Mouse (Mus musculus) left cerebral cortex, postnatal 10 days (tissue): ENCODE data around the gene Tcfl5. TPM values are rescaled to one million over a fixed set of nuclear protein-coding genes. Genes with fewer than 3 reads are reported as not detected.
A peak's percentile ranks its signal among the peaks of the same experiment; 100 is the strongest.

ENCODE experiments used
- DNase-seq, 2 experiments: peaks; one replicate each; pipeline ENCODE4 v3.0.0; 2021 to 2022; ENCODE audit warnings: low spot score in 2 of 2, mixed read lengths in 1 of 2; ENCODE audit errors: extremely low spot score in 1 of 2
- intact Hi-C: fragments of 180-260 bp; cut with DNase I; formaldehyde crosslinking; loops from one replicate; pipeline ENCODE4 v1.15.1; 2025
- total RNA-seq, 2 experiments: library from RNA; stranded (reverse); gene quantifications; 2 replicates each; pipeline ENCODE4 v1.2.3; 2021

Gene Tcfl5
- total RNA-seq: 1 to 10 TPM; 4.1 to 5.6 TPM

DNA sequence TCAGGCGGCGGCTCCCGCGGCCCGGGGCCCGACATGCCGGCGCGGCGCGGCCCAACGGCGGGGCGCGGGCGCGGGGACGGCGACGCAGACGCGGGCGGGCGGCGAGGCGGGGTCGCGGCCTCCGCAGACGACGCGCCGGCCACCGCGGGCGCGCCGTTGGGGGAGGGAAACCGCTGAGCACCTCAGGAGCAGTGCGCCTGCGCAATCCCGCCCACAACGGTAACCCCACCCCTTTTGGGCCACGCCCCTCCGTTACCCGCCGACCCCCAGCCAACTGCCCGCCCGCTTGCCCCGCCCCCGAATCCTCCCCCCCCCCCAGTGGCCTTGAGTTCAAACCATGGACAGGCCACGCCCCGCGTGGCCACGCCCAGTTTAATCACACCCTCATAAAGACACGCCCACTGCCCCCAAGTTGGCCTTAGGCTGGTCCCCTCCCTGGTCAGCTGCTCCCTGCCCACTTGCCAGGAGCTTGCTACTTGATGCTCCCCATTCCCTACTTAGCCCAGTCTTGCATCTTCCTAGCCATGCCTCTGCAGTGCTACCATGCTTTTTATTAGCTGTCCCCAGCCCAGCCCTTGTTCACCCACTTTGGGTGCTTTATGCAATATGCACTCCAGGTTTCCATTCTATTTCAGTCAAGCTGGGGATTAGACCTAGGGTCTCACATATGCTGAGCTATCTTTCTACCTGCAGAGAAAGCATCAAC is at the start of gene Tcfl5:
TSS of gene Tcfl5 (minus strand) at position 154 of the 706 bp plus-strand sequence.
- DNase-seq: no peak
- intact Hi-C loops: no loop called here

DNA sequence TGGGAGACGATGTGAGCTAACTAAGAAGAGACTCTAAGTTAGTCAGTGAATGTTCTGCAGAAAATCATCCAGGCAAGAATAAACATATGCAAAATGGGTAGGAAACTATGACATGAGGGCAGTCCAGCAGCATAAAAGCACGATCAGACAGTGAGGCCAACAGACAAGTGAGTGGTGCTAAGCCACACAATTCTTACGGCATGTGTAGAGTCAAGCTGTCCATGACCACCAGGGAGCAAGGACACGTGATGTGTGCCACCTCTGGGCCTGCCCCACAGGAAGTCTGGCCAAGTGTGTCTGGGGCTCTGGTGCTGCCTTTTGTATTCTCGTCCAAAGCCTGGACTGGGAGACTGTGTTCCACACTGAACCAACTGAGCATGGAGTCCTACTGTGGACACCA is 47.3 kb upstream of the Tcfl5 start:
- intact Hi-C loops: no loop called here
- no peak for DNase-seq

- intact Hi-C loops: no loop called here
- no peak for DNase-seq
These were observed 41.5 kb upstream of the Tcfl5 start for GRCm38 (mm10) chr2:180684031-180684430.

- intact Hi-C loops: no loop called here
- no peak for DNase-seq
These were observed 41.0 kb upstream of the Tcfl5 start for GRCm38 (mm10) chr2:180683524-180683923.

- intact Hi-C loops: no loop called here
- DNase-seq: peak in 1 of 2 experiments; percentile 6
These were observed 38.7 kb upstream of the Tcfl5 start for GRCm38 (mm10) chr2:180681225-180681624.

DNA sequence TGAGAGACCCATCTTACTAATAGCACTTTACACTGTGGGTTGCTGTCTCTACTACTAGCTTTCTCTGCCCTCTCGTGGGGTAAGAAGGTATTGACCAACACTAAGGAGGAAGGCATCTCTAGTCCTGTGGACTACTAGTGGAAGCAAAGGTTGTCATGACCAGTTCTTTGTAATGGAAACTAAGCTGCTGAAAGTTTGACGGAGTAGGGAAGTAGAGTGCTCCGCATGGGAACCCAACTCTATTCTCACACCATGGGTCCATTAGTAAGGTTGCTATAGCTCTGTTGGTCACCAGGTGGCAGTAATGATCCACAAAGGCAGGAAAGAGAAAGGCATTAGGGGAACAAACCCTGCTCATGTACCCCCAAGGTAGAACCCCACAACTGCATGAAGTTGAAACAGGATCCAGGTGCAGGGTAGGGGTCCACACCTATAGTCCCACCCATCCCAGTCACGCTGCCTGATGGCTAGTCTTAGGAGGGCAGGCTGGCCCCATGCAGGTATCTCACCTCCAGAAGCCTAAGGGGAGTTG is 36.2 kb upstream of the Tcfl5 start:
- intact Hi-C loops: no loop called here
- peak; percentile 60 to 69 for DNase-seq

DNA sequence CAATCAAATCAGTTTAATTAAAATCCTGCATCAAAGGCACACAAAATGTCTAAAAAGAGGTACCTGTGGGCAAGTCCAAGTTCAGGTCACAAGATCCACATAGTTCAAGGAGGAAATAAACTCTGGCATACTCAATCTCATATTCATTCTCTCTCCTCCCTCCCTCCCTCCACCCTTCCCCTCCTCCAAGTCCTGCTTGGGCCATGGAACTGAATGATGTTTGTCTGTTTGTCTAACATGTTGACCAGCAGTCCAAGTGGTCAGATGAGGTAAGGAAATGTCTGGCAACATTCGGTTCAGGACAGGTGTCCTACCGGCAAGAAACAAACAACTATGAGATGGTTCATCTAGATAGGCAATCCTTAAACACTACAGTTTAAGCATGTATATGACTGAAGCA is 34.2 kb upstream of the Tcfl5 start:
- intact Hi-C loops: no loop called here
- no peak for DNase-seq

DNA sequence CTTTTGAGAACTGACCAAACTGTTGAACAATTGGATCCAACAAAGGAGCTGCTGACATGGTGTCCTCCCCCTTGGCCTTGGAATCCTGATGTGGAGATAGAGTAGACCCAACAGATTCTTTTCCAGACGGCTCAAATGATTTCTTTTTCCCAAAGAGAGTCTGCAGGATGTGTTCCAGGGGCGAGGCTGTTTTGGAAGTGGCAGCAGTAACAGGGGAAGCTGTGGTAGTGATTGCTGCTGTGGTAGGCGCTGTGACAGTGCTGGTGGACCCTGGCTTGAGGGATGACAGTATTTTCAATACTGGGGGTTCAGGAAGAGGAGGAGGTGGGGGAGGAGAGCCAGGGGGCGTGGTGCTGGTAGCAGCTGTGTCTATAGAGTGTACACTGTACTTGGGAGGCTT is 19.5 kb upstream of the Tcfl5 start:
- intact Hi-C loops: loop anchor here (5.0 kb wide), 1 partner anchor 70 kb away; no protein-coding TSS in a partner anchor
- no peak for DNase-seq

- no peak for DNase-seq
- intact Hi-C loops: loop anchor here (5.0 kb wide), 1 partner anchor 68 kb away; no protein-coding TSS in a partner anchor
These were observed 18.0 kb upstream of the Tcfl5 start for GRCm38 (mm10) chr2:180660521-180660920.

DNA sequence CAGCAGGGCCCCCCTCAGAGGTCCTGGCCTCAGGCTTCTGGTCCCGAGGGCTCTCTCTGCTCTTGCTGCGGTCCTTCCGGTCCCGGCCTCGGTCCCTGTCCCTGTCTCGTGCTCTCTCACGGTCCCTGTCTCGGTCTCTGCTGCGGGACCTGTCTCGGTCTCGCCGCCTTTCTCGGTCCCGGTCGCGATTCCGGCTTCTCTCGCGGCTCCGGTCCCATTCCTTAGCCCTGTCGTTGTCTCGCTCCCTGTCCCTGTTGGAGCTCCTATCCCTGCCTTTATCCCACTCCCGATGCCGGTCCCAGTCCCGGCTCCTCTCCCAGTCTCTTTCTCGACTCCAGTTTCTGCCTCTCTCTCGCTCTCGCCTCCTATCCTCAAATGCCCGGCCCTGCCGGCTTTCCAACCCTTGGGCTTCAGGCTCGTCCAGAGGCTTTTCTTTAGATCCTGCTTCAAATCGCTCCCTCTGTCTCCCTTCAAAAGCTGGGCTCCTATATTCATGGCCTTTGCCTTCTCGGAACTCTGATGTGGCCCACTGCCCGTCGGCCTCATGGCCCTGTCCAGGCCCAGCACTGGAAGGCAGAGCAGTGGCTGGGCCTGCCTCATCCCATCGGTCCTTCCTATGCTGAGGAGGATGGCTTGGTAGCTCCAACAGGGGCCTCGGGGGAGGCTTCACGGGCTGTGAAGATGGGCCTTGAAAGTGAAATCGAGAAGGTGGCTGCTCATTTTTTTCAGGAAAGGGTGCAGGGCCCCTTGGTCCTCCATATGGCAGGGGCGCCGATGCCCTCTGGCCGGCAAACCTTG is 17.0 kb upstream of the Tcfl5 start:
- intact Hi-C loops: loop anchor here (5.0 to 10.0 kb wide), 3 partner anchors 67 to 115 kb away; partner anchors contain the start of gene Bhlhe23

GRCm38 (mm10) chr2:180658381-180658780 is 15.9 kb upstream of the Tcfl5 start:
- no peak for DNase-seq
- intact Hi-C loops: loop anchor here (5.0 to 10.0 kb wide), 2 partner anchors 89 to 116 kb away; partner anchors contain the start of gene Bhlhe23

More for the DNA sequence above, 17.0 kb upstream of the Tcfl5 start:
- peak in 1 of 2 experiments; percentile 35 for DNase-seq

DNA sequence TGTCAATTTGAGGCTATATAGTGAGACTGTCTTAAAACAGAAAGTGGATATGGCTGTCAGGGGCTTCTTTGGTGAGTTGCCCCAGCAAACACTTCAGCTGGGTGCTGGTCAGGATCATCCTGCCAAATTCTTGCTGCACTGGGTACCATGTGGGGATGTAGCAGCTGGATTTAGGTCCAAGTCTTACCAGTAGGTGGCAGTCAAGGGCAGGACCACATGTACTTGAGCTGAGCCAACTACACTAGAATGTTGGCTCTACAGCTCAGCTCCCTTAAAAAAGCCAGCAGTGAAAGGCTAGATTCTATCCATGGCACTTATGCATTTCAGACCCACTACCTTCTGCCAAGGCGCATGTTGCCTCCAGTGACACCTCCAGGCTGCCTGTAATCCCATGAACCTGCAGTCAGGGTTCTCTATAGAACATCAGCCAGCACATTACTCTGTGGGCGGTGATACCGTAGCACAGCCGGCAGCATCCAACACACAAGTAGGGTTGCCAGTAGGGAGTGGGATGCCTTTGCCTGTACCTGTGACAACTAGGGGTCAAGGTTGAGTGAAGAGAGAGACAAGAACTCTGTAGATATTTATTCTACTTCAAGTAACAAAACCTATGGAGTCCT is 15.0 kb upstream of the Tcfl5 start:
- intact Hi-C loops: loop anchor here (5.0 to 10.0 kb wide), 2 partner anchors 90 to 117 kb away; partner anchors contain the start of gene Bhlhe23
- DNase-seq: peak; percentile 64 to 76

DNA sequence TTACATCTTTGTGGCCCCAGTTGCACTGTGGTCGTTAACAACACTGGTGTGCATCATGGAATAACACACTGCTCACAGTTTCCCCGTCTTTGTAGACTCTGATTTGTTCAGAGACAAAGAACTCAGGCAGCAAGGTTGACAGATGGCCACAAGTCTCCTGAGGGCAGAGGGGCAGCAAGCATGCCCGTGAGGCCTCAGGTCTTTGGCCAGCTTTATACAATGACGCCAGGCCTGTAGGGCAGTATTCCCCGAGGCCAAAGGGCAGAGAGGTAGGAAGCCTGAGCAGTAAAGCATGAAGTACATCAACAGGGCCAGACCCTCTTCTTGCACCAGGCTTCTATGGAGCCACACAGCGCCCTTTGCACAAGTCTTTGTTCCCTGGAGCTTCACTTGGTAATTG is 12.6 kb upstream of the Tcfl5 start:
- no peak for DNase-seq
- intact Hi-C loops: loop anchor here (5.0 to 10.0 kb wide), 2 partner anchors 92 to 120 kb away; partner anchors contain the start of gene Bhlhe23

DNA sequence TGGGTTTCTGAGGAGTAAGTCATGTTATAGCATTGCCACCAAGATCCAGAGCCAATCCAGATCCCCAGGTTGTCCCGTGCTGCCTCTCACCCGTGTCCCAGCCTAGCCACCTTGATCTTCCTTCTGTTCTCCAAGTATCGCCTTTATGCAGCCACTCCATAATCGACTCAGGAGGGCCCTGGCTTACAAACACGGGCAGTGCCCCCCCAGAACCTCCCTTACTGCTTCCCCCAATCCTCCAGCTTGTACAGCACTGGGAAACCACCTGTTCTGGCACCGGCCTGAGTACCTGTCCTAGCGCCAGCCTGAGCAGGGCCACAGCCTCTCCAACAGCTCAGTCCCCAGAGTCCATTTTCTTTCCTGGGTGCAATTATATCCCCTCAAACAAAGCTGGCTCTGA is 12.2 kb upstream of the Tcfl5 start:
- intact Hi-C loops: loop anchor here (5.0 to 10.0 kb wide), 2 partner anchors 93 to 120 kb away; partner anchors contain the start of gene Bhlhe23
- DNase-seq: no peak

GRCm38 (mm10) chr2:180646841-180647240 is 4.3 kb upstream of the Tcfl5 start:
- intact Hi-C loops: no loop called here

DNA sequence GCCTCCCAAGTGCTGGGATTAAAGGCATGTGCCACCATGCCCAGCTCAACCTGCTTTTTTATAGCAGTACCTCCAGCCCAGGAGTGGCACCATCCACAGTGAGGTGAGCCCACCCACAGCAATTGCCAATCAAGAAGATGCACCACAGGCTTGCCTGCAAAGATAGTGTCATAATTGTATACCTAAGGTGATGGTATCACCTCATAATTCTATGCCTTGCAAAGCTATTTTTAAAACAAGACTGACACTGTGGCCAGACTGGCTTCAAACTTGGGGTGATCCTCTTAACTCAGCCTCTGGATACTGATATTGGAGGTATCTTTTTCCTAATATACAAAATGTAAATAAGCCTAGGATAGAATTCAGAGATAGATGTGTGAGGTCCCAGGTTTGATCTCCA is 1.1 kb upstream of the Tcfl5 start:
- intact Hi-C loops: no loop called here

More at GRCm38 (mm10) chr2:180646841-180647240, 4.3 kb upstream of the Tcfl5 start:
- DNase-seq: no peak

DNA sequence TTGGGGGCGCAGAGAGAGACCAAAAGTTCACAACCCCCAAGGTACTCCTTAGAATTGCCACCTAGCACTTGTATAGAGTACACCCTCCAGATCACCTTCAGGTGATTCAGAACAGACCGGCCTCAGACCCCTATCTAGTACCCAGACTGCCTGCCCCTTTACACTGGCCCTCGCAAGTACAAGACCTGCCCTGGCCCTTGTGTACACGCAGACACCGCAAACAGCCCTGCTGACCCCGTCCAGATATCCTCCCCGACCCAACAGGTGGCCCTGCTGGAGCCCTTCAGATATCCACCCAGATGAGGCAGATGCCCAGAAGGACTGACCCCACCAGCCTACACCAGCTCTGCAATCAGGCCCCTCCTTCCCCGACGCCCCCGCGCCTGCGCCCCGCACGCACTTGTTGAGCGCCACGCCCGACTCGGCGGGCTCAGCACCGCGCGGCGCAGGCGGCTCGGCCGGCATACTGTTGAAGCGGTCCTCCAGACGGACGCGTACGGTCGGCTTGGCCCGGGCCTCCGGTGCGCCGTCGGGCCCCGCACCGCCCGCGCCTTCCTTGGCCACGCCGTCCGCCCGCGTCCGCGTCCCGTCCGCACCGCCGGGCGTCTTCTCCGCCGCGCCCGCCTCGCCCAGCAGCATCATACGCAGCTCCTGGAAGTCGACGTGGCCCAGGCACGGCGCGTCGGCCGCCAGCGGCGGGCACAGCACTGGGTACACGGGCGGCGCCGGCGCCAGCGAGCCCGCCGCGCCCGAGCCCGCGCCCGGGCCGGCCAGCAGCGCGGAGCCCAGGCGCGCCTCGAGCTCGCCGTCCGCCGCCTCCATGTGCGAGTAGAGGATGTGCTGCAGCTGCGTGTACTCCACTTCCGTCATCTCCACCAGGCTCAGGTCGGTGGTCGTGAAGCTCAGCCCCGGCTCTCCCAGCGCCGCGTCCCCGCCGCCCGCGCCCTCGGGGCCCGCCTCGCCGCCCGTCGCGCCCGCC is 643 bp downstream of the Tcfl5 start:
- intact Hi-C loops: no loop called here
- peak in 1 of 2 experiments; percentile 34 for DNase-seq

More for the DNA sequence above, 1.1 kb upstream of the Tcfl5 start:
- no peak for DNase-seq

GRCm38 (mm10) chr2:180611882-180612281 is 30.6 kb downstream of the Tcfl5 start:
- DNase-seq: no peak
- intact Hi-C loops: no loop called here
